Comparison of ENCODE assay signal across 27 mouse cellular contexts in the genomic region with DNA sequence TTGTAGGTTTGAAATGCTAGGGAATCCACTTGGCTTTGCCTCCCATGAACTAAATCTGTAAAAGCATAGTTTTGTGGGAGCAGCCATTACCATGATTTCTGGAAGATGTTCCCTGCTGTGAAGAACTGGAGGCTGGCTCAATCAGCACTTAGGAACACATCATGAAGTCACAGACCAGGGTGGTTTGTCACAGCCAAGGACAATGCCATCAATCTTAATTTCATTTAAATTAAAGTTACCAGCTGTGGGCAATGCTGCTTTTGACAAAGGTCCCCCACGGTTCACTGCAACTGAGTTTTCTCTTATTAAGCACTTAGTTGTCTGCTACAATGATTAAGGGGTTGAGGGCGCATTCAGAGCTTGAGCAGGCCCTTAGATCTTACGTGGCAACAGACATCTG. TPM values are rescaled to one million over a fixed set of nuclear protein-coding genes. Genes with fewer than 3 reads are reported as not detected.
A peak's percentile ranks its signal among the peaks of the same experiment; 100 is the strongest.
DNase-seq lines count a peak whose midpoint lies in the region; ATAC-seq and TF ChIP-seq lines count a peak whose summit lies in the region.
"Had no signal": no experiment of that assay in that cellular context is flagged by ENCODE, and none has a peak within 500 bp of the region (broad histone marks: within the 10 kb centered on the region; RNA-seq: fewer than 3 reads in every experiment).

No protein-coding gene starts in this region.

- no peak overlapping the region for H3K4me2 ChIP-seq in hindbrain, embryonic 11.5 days (replicated peaks; ENCODE audit: low read depth, low read length)
- H3K4me2 ChIP-seq in hindbrain, embryonic 14.5 days (replicated peaks): no peak overlapping the region
- no peak overlapping the region for H3K4me2 ChIP-seq in hindbrain, embryonic 13.5 days
- H3K4me2 ChIP-seq in intestine, postnatal 0 days (replicated peaks; ENCODE audit: low read depth): no peak overlapping the region
- H3K4me2 ChIP-seq: heart, embryonic 12.5 days; liver, embryonic 13.5 days; midbrain, embryonic 12.5 days had no signal

- peak; percentile 26 for DNase-seq in hindbrain, embryonic 11.5 days (ENCODE audit: low spot score)
- DNase-seq in hindbrain, embryonic 14.5 days (ENCODE audit: low spot score): no peak
- DNase-seq in ZHBTc4 (ENCODE audit: low read depth, low spot score): peak; percentile 2
- DNase-seq in embryo, embryonic 10 days (ENCODE audit: low spot score): peak; percentile 43
- no peak for DNase-seq in heart, postnatal 36 days
- DNase-seq: adrenal gland, adult 8-10 months; cerebellum, adult 2 months; cerebellum, postnatal 25 days; gastrocnemius, postnatal 25 days; heart, adult 18-20 months; heart, postnatal 10 days; kidney, adult 18-20 months; layer of hippocampus, adult 9-11 months; liver, embryonic 13.5 days; lung, adult 2 months; lung, postnatal 14 days; right cerebral cortex, postnatal 25 days; spleen, adult 18-20 months had no signal

- no peaks in the 10 kb centered on the region for H3K4me1 ChIP-seq in hindbrain, embryonic 11.5 days (replicated peaks; ENCODE audit: control insufficient read depth, insufficient read depth, low read length)
- H3K4me1 ChIP-seq in hindbrain, embryonic 14.5 days (replicated peaks; ENCODE audit: control insufficient read depth, insufficient read depth, low read length): no peaks in the 10 kb centered on the region
- peaks cover 4% of the 10 kb centered on the region; the same call in 1 of the 2 replicates for H3K4me1 ChIP-seq in hindbrain, embryonic 13.5 days (replicated peaks)
- no peaks in the 10 kb centered on the region for H3K4me1 ChIP-seq in intestine, postnatal 0 days (replicated peaks; ENCODE audit: control insufficient read depth, insufficient read depth, low read length)
- H3K4me1 ChIP-seq: heart, embryonic 12.5 days; liver, embryonic 13.5 days; midbrain, embryonic 12.5 days had no signal

- no peaks in the 10 kb centered on the region for H3K9me3 ChIP-seq in hindbrain, embryonic 11.5 days (ENCODE audit: control insufficient read depth, low read length)
- H3K9me3 ChIP-seq in hindbrain, embryonic 14.5 days (ENCODE audit: control insufficient read depth, low read length): no peaks in the 10 kb centered on the region
- H3K9me3 ChIP-seq in hindbrain, embryonic 13.5 days: no peaks in the 10 kb centered on the region
- H3K9me3 ChIP-seq in intestine, postnatal 0 days (ENCODE audit: control insufficient read depth): no peaks in the 10 kb centered on the region
- H3K9me3 ChIP-seq: heart, embryonic 12.5 days; liver, embryonic 13.5 days; midbrain, embryonic 12.5 days had no signal

- no peak overlapping the region for H3K4me3 ChIP-seq in hindbrain, embryonic 11.5 days (ENCODE audit: low read depth, low read length)
- no peak overlapping the region for H3K4me3 ChIP-seq in hindbrain, embryonic 14.5 days (replicated peaks; ENCODE audit: low read length)
- no peak overlapping the region for H3K4me3 ChIP-seq in hindbrain, embryonic 13.5 days
- no peak overlapping the region for H3K4me3 ChIP-seq in intestine, postnatal 0 days (ENCODE audit: low read depth, low read length)
- H3K4me3 ChIP-seq: heart, embryonic 12.5 days; left cerebral cortex, adult 2 months; liver, embryonic 13.5 days; midbrain, embryonic 12.5 days had no signal

- H3K27me3 ChIP-seq in hindbrain, embryonic 11.5 days (ENCODE audit: control insufficient read depth, insufficient read depth, low read length): no peaks in the 10 kb centered on the region
- no peaks in the 10 kb centered on the region for H3K27me3 ChIP-seq in hindbrain, embryonic 14.5 days (ENCODE audit: control insufficient read depth, insufficient read depth, low read length)
- 0 out of 2 replicates have a peak, but pooled peaks cover 2% of the 10 kb centered on the region for H3K27me3 ChIP-seq in hindbrain, embryonic 13.5 days
- no peaks in the 10 kb centered on the region for H3K27me3 ChIP-seq in intestine, postnatal 0 days (replicated peaks; ENCODE audit: control insufficient read depth, insufficient read depth, low read length)
- H3K27me3 ChIP-seq: heart, embryonic 12.5 days; liver, embryonic 13.5 days; midbrain, embryonic 12.5 days had no signal

- H3K9ac ChIP-seq in hindbrain, embryonic 11.5 days (ENCODE audit: low read depth, low read length): no peak overlapping the region
- no peak overlapping the region for H3K9ac ChIP-seq in hindbrain, embryonic 14.5 days
- no peak overlapping the region for H3K9ac ChIP-seq in hindbrain, embryonic 13.5 days
- H3K9ac ChIP-seq in intestine, postnatal 0 days (ENCODE audit: low read depth, low read length): no peak overlapping the region
- H3K9ac ChIP-seq: heart, embryonic 12.5 days; liver, embryonic 13.5 days; midbrain, embryonic 12.5 days had no signal

- intact Hi-C loops in heart, postnatal 36 days (cut with DNase I): no loop called here

- TF ChIP-seq CTCF in intestine, postnatal 0 days (IDR thresholded peaks at IDR 0.05; ENCODE audit: low read depth): no peak

- H3K36me3 ChIP-seq in hindbrain, embryonic 11.5 days (ENCODE audit: control insufficient read depth, insufficient read depth, low read length): no peaks in the 10 kb centered on the region
- no peaks in the 10 kb centered on the region for H3K36me3 ChIP-seq in hindbrain, embryonic 14.5 days (replicated peaks; ENCODE audit: control insufficient read depth, insufficient read depth)
- no peaks in the 10 kb centered on the region for H3K36me3 ChIP-seq in hindbrain, embryonic 13.5 days
- H3K36me3 ChIP-seq in intestine, postnatal 0 days (ENCODE audit: control insufficient read depth, insufficient read depth): no peaks in the 10 kb centered on the region
- H3K36me3 ChIP-seq: heart, embryonic 12.5 days; liver, embryonic 13.5 days; midbrain, embryonic 12.5 days had no signal

- no peak overlapping the region for H3K27ac ChIP-seq in hindbrain, embryonic 11.5 days (ENCODE audit: low read depth, low read length)
- H3K27ac ChIP-seq in hindbrain, embryonic 14.5 days: no peak overlapping the region
- H3K27ac ChIP-seq in hindbrain, embryonic 13.5 days: no peak overlapping the region
- H3K27ac ChIP-seq in intestine, postnatal 0 days (ENCODE audit: low read depth, low read length): no peak overlapping the region
- H3K27ac ChIP-seq: kidney, postnatal 0 days; left cerebral cortex, adult 2 months; liver, embryonic 13.5 days; midbrain, embryonic 12.5 days had no signal

- peak; percentile 71 for ATAC-seq in hindbrain, embryonic 11.5 days (ENCODE audit: low FRiP score)
- no peak; the same call in 1 of the 2 replicates for ATAC-seq in hindbrain, embryonic 14.5 days (ENCODE audit: low FRiP score)
- ATAC-seq in hindbrain, embryonic 13.5 days (ENCODE audit: low FRiP score): peak; percentile 52; the same call in 1 of the 2 replicates
- no peak for ATAC-seq in intestine, postnatal 0 days
- ATAC-seq: activated CD4-positive, CD25-positive, alpha-beta regulatory T cell, adult 4 months had no signal

- 23% methylated on average over 3 of the region's 3 CpGs for WGBS in hindbrain, embryonic 11.5 days
- WGBS in hindbrain, embryonic 14.5 days: 17% methylated on average over 3 of the region's 3 CpGs
- 18% methylated on average over 3 of the region's 3 CpGs for WGBS in hindbrain, embryonic 13.5 days
- 69% methylated on average over 3 of the region's 3 CpGs for WGBS in intestine, postnatal 0 days

RNA-seq across cellular contexts. Expression of gene Cyyr1, which starts 48.1 kb away (rescaled TPM):
- 3.6 and 6.2 TPM in 2 replicates for polyA plus RNA-seq in hindbrain, embryonic 11.5 days (2014; fragmentation: Nextera tagmentation; extraction: Ambion mirVana)
- polyA plus RNA-seq in hindbrain, embryonic 14.5 days (2014; fragmentation: Nextera tagmentation; extraction: Ambion mirVana): 2.8 and 3.8 TPM in 2 replicates
- 3.2 and 3.4 TPM in 2 replicates for polyA plus RNA-seq in hindbrain, embryonic 13.5 days (2015; fragmentation: Nextera tagmentation; extraction: Ambion mirVana)
- 10 to 100 TPM; 34.3 to 41.3 TPM for total RNA-seq in heart, postnatal 36 days (2021)
- polyA plus RNA-seq in intestine, postnatal 0 days (2015; fragmentation: Nextera tagmentation; extraction: Ambion mirVana): 2.5 and 2.7 TPM in 2 replicates
- total RNA-seq: MEL; neutrophil, adult 5-6 weeks had no signal
- polyA plus RNA-seq: activated CD4-positive, CD25-positive, alpha-beta regulatory T cell, adult 4 months had no signal

Comparison
In these comparisons a context has a peak if more than half of its experiments do, and no peak if none do; other contexts are left out.
1. ATAC-seq: peak in hindbrain, embryonic 11.5 days (single experiment) and hindbrain, embryonic 13.5 days (single experiment); none in hindbrain, embryonic 14.5 days (single experiment) and intestine, postnatal 0 days (single experiment).
2. DNase-seq: peak in hindbrain, embryonic 11.5 days (single experiment), ZHBTc4 (single experiment) and embryo, embryonic 10 days (single experiment); none in hindbrain, embryonic 14.5 days (single experiment) and heart, postnatal 36 days (0 of 2).